Mouse (Mus musculus) hindbrain, embryonic 13.5 days (tissue): ENCODE data around the gene Cngb1. TPM values are rescaled to one million over a fixed set of nuclear protein-coding genes. Genes with fewer than 3 reads are reported as not detected.

ENCODE experiments used
- ATAC-seq: fragments of 200-750 bp; cut with Nextera tagmentation; 2 replicates; pipeline ENCODE4 v1.8.0; 2017; ENCODE audit warnings: moderate TSS enrichment; ENCODE audit not compliant: low FRiP score
- H3K27ac ChIP-seq: fragments of 300-500 bp; sonication (generic); 2 replicates; pipeline ENCODE4 v1.5.1; 2015; ENCODE audit warnings: inconsistent platforms, mild to moderate bottlenecking, moderate library complexity
- H3K27me3 ChIP-seq: fragments of 300-500 bp; sonication (generic); 2 replicates; pipeline ENCODE4 v1.6.1; 2015; ENCODE audit warnings: mild to moderate bottlenecking, inconsistent platforms
- H3K36me3 ChIP-seq: fragments of 300-500 bp; sonication (generic); 2 replicates; pipeline ENCODE4 v1.6.1; 2015; ENCODE audit warnings: mild to moderate bottlenecking, inconsistent platforms
- H3K4me1 ChIP-seq: fragments of 300-500 bp; sonication (generic); replicated peaks from 2 replicates; pipeline ENCODE4 v1.6.1; 2015; ENCODE audit warnings: inconsistent platforms
- H3K4me2 ChIP-seq: fragments of 300-500 bp; sonication (generic); 2 replicates; pipeline ENCODE4 v1.6.1; 2015; ENCODE audit warnings: inconsistent platforms, mild to moderate bottlenecking, moderate library complexity
- H3K4me3 ChIP-seq: fragments of 300-500 bp; sonication (generic); 2 replicates; pipeline ENCODE4 v1.5.1; 2015; ENCODE audit warnings: mild to moderate bottlenecking, inconsistent platforms
- H3K9ac ChIP-seq: fragments of 300-500 bp; sonication (generic); 2 replicates; pipeline ENCODE4 v1.6.1; 2015; ENCODE audit warnings: mild to moderate bottlenecking, inconsistent platforms
- H3K9me3 ChIP-seq: fragments of 300-500 bp; sonication (generic); 2 replicates; pipeline ENCODE4 v1.6.1; 2016; ENCODE audit warnings: inconsistent platforms
- WGBS: fragments of 180-500 bp; shearing (Covaris S2); methylation state at CpG from one replicate; pipeline ENCODE4 v1.1.7; 2015; 5-methylcytosine and 5-hydroxymethylcytosine counted together
- polyA plus RNA-seq: library from polyadenylated mRNA; unstranded; fragments of >200 nt; fragmentation: Nextera tagmentation; extraction: Ambion mirVana; gene quantifications from 2 replicates; pipeline ENCODE4 v1.2.1, GENCODE M21; 2015

Gene Cngb1
- polyA plus RNA-seq, 1 experiment from 2014 or later, result 0.48 TPM

- no peaks in the 10 kb centered on the region for H3K36me3 ChIP-seq
- H3K4me2 ChIP-seq, result no peak overlapping the region
- no peak overlapping the region for H3K27ac ChIP-seq
- peaks cover 32% of the 10 kb centered on the region for H3K4me1 ChIP-seq
- 73% methylated on average over 8 of the region's 8 CpGs for WGBS
- H3K9me3 ChIP-seq, result no peaks in the 10 kb centered on the region
- H3K9ac ChIP-seq, result no peak overlapping the region
- ATAC-seq, result no peak
- H3K27me3 ChIP-seq, result no peaks in the 10 kb centered on the region
- H3K4me3 ChIP-seq, result no peak overlapping the region
These were observed 104.3 kb downstream of the Cngb1 start for GRCm38 (mm10) chr8:95202056-95202570.

GRCm38 (mm10) chr8:95201491-95201890 lies 104.9 kb downstream of the Cngb1 start:
- Histone ChIP-seq H3K4me2 (no peak overlapping the region), H3K27ac (no peak overlapping the region), H3K9ac (no peak overlapping the region), H3K36me3 (no peaks in the 10 kb centered on the region), H3K27me3 (no peaks in the 10 kb centered on the region), H3K4me3 (no peak overlapping the region), H3K9me3 (no peaks in the 10 kb centered on the region), H3K4me1 (peaks cover 28% of the 10 kb centered on the region)
- ATAC-seq, result no peak
- WGBS, result 48% methylated on average over 7 of the region's 7 CpGs

GRCm38 (mm10) chr8:95200001-95200405 lies 106.4 kb downstream of the Cngb1 start:
- Histone ChIP-seq H3K27ac (no peak overlapping the region), H3K4me3 (no peak overlapping the region), H3K9ac (no peak overlapping the region), H3K27me3 (no peaks in the 10 kb centered on the region), H3K9me3 (no peaks in the 10 kb centered on the region), H3K4me2 (no peak overlapping the region), H3K36me3 (no peaks in the 10 kb centered on the region), H3K4me1 (peaks cover 15% of the 10 kb centered on the region)
- 73% methylated on average over 9 of the region's 9 CpGs for WGBS
- ATAC-seq, result no peak

GRCm38 (mm10) chr8:95195728-95196127 lies 110.7 kb downstream of the Cngb1 start:
- Histone ChIP-seq H3K4me3 (no peak overlapping the region), H3K9me3 (no peaks in the 10 kb centered on the region), H3K27ac (no peak overlapping the region), H3K36me3 (no peaks in the 10 kb centered on the region), H3K4me2 (no peak overlapping the region), H3K9ac (no peak overlapping the region), H3K27me3 (no peaks in the 10 kb centered on the region), H3K4me1 (no peaks in the 10 kb centered on the region)
- WGBS, result 73% methylated on average over 11 of the region's 11 CpGs
- ATAC-seq, result no peak

GRCm38 (mm10) chr8:95191497-95192175 lies 114.7 kb downstream of the Cngb1 start:
- H3K27me3 ChIP-seq, result no peaks in the 10 kb centered on the region
- H3K36me3 ChIP-seq, result no peaks in the 10 kb centered on the region
- no peaks in the 10 kb centered on the region for H3K4me1 ChIP-seq
- no peak overlapping the region for H3K4me2 ChIP-seq
- H3K27ac ChIP-seq, result no peak overlapping the region
- no peaks in the 10 kb centered on the region for H3K9me3 ChIP-seq
- H3K9ac ChIP-seq, result no peak overlapping the region
- ATAC-seq, result no peak
- 93% methylated on average over 9 of the region's 9 CpGs for WGBS
- H3K4me3 ChIP-seq, result no peak overlapping the region

Other genes with a start within 250 kb of the Cngb1 start
- 38.4 and 38.8 TPM in 2 replicates for gene Katnb1, start 225.4 kb downstream of the Cngb1 start, polyA plus RNA-seq
- gene Kifc3, start 103.8 kb downstream of the Cngb1 start, polyA plus RNA-seq, result 16.5 and 20.2 TPM in 2 replicates
- 0.94 and 2.1 TPM in 2 replicates for gene Tepp, start 4.0 kb upstream of the Cngb1 start, polyA plus RNA-seq
- gene Zfp319, start 25.4 kb upstream of the Cngb1 start, polyA plus RNA-seq, result 16.6 and 17.4 TPM in 2 replicates
- 35.1 and 37.8 TPM in 2 replicates for gene Usb1, start 25.7 kb upstream of the Cngb1 start, polyA plus RNA-seq
- gene Mmp15, start 45.7 kb upstream of the Cngb1 start, polyA plus RNA-seq, result 17.4 and 18.4 TPM in 2 replicates
- gene Cfap20, start 128.3 kb upstream of the Cngb1 start, polyA plus RNA-seq, result 134 TPM in 2 replicates
- gene Csnk2a2, start 183.5 kb upstream of the Cngb1 start, polyA plus RNA-seq, result 8.9 and 12.1 TPM in 2 replicates
- 1.9 and 3.0 TPM in 2 replicates for gene Ccdc113, start 227.5 kb upstream of the Cngb1 start, polyA plus RNA-seq